Mouse (Mus musculus): Measurements from ENCODE around the gene Arfgap3. TPM values are rescaled to one million over a fixed set of nuclear protein-coding genes. Genes with fewer than 3 reads are reported as not detected.

The Arfgap3 gene
- polyA plus RNA-seq, 1 experiment from 2014 or later, result 57.0 TPM

DNA sequence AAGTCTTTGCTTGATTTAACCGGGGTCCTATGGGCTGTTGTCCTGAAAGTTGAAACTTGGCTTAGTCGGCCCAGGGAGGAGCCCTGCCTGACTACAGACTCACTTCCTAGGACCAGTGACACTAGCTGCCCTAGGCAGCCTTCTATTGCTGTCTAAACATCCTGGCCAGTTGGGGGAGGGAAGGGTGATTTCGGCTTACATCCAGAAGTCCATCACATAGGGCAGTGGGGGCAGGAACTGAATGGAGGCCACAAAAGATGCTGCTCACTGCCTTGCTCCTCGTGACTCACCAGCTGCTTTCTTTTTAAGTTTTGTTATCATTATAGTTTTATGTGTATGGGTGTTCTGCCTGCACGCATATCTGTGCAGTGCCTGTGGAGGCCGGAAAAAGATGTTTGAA, 56.9 kb downstream of the Arfgap3 start:
- no peak overlapping the region for H3K4me2 ChIP-seq (replicated peaks; ENCODE audit: low read depth)
- H3K36me3 ChIP-seq (ENCODE audit: control insufficient read depth, insufficient read depth, low read length), result 0 out of 2 replicates have a peak, but pooled peaks cover under 1% of the 10 kb centered on the region
- H3K9me3 ChIP-seq (ENCODE audit: control insufficient read depth, low read length), result no peaks in the 10 kb centered on the region
- ATAC-seq (ENCODE audit: low FRiP score, low TSS enrichment), result peak; percentile 36; the same call in 1 of the 2 replicates
- no peaks in the 10 kb centered on the region for H3K4me1 ChIP-seq (replicated peaks; ENCODE audit: control insufficient read depth, insufficient read depth)
- H3K27ac ChIP-seq (replicated peaks), result peak overlapping the region; percentile 67
- no peaks in the 10 kb centered on the region for H3K27me3 ChIP-seq (ENCODE audit: control insufficient read depth, insufficient read depth, low read length)
- H3K9ac ChIP-seq (ENCODE audit: low read length), result no peak overlapping the region
- 48% methylated on average over 6 of the region's 6 CpGs for WGBS
- no peak for DNase-seq (ENCODE audit: low spot score)
- TF ChIP-seq EP300 (optimal IDR thresholded peaks at IDR 0.05), result no peak
- no peak for TF ChIP-seq CTCF (IDR thresholded peaks at IDR 0.05; ENCODE audit: low read depth)
- H3K4me3 ChIP-seq (ENCODE audit: low read depth, low read length), result no peak overlapping the region

DNA sequence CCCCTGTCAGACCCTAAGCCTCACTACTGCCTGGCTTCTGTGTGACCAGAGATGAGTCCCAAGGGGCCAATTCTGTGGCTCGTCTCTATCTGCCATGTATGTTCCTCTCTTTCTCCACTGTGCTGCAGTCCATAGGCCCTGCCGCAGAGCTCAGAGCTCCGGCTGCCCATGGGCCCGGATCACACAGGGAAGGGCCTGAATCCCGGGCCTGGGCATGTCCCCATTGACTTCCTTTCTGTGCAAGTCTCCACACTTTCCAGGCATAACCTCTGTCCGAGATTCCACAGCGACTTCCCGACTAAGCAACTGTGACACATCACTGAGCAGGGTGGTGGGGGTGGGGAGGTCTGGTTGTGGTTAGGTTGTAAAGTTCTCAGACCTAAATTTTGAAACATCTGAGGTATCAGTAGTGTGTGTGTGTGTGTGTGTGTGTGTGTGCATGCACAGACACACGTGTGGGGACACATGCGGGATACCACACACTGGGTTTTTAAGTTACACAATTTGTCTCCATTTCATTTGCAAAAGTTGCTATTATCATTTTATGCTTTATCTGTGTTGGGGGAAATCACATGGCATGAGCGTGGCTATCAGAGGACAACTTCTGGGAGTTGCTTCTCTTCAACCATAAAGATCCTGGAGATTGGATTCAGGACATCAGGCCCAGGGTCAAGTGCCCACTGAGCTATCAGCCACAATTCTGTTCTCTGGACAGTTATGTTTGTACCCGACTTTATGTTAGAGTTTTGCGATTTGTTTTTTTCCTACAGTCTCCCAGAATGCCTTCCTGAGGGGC, 57.6 kb downstream of the Arfgap3 start:
- 74% methylated on average over 13 of the region's 13 CpGs for WGBS
- H3K36me3 ChIP-seq (ENCODE audit: control insufficient read depth, insufficient read depth, low read length), result no peaks in the 10 kb centered on the region
- no peak overlapping the region for H3K9ac ChIP-seq (ENCODE audit: low read length)
- H3K27ac ChIP-seq (replicated peaks), result peak overlapping the region; percentile 67
- ATAC-seq (ENCODE audit: low FRiP score, low TSS enrichment), result no peak
- TF ChIP-seq CTCF (IDR thresholded peaks at IDR 0.05; ENCODE audit: low read depth), result no peak
- TF ChIP-seq EP300 (optimal IDR thresholded peaks at IDR 0.05), result no peak
- H3K9me3 ChIP-seq (ENCODE audit: control insufficient read depth, low read length), result no peaks in the 10 kb centered on the region
- no peak overlapping the region for H3K4me3 ChIP-seq (ENCODE audit: low read depth, low read length)
- no peak overlapping the region for H3K4me2 ChIP-seq (replicated peaks; ENCODE audit: low read depth)
- no peaks in the 10 kb centered on the region for H3K4me1 ChIP-seq (replicated peaks; ENCODE audit: control insufficient read depth, insufficient read depth)
- no peak for DNase-seq (ENCODE audit: low spot score)
- H3K27me3 ChIP-seq (ENCODE audit: control insufficient read depth, insufficient read depth, low read length), result no peaks in the 10 kb centered on the region

DNA sequence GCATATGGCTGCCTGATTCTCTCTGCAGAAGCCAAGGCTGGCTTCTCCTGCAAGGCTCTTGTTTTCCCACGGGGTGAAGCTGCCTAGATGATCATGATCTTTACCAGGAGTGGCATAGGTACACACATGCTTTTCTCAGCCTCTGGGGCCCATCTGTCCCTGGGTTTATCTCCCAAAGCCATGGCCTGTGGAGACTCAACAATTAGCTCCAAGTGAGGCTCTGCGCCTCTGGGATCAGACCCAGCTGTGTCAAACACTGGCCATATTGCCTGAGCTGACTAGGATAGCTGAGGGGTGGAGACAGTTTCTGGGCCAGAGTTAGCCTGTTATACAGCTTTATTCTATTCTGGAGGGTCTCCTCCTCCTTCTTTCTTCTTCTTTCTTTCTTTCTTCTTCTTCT, 59.1 kb downstream of the Arfgap3 start:
- H3K9me3 ChIP-seq (ENCODE audit: control insufficient read depth, low read length), result no peaks in the 10 kb centered on the region
- no peak overlapping the region for H3K27ac ChIP-seq (replicated peaks)
- H3K9ac ChIP-seq (ENCODE audit: low read length), result no peak overlapping the region
- no peak overlapping the region for H3K4me3 ChIP-seq (ENCODE audit: low read depth, low read length)
- H3K4me1 ChIP-seq (replicated peaks; ENCODE audit: control insufficient read depth, insufficient read depth), result no peaks in the 10 kb centered on the region
- TF ChIP-seq CTCF (IDR thresholded peaks at IDR 0.05; ENCODE audit: low read depth) (no peak), EP300 (optimal IDR thresholded peaks at IDR 0.05) (no peak)
- no peak for DNase-seq (ENCODE audit: low spot score)
- no peak for ATAC-seq (ENCODE audit: low FRiP score, low TSS enrichment)
- WGBS, result 68% methylated on average over 2 of the region's 2 CpGs
- H3K4me2 ChIP-seq (replicated peaks; ENCODE audit: low read depth), result no peak overlapping the region
- H3K36me3 ChIP-seq (ENCODE audit: control insufficient read depth, insufficient read depth, low read length), result no peaks in the 10 kb centered on the region
- no peaks in the 10 kb centered on the region for H3K27me3 ChIP-seq (ENCODE audit: control insufficient read depth, insufficient read depth, low read length)

DNA sequence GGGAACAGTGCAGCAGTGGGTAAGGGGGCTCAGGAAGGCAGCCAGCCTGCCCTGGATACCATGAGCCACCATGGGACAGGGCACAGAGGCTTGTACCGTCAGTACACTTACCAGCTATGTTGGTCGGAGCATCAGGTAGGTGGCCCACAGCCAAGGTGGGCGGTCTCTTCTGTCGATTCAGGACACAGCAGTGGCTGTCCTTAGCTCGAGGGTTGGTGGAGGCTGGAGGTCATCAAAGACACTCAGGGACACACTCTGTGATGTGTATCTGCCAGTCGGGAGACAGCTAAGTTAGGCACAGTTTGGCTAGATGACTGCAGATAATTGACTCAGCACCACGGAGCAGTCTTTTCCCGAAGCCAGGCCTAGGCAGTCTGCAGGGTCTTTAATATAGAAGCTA, 65.2 kb downstream of the Arfgap3 start:
- Histone ChIP-seq H3K4me1 (replicated peaks; ENCODE audit: control insufficient read depth, insufficient read depth) (no peaks in the 10 kb centered on the region), H3K9ac (ENCODE audit: low read length) (no peak overlapping the region)
- 74% methylated on average over 8 of the region's 8 CpGs for WGBS

DNA sequence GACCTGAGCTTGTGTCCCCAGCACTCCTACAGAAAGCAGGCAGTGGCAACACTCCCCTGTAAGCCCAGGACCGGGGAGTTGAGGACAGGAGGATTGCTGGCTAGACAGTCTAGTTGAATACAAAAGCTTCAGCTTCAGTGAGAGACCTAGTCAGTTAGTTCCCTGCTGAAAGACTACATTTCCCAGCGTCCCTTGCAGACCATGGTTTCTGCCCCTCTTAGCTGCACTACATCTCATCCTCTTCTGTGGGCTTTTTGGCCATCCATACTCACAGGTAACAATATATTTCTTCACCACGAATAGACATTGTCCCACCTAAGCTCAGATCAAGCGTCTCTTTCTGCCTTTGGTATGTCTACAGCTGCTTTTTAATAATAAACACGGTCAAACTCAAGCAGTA, 67.7 kb downstream of the Arfgap3 start:
- H3K9me3 ChIP-seq (ENCODE audit: control insufficient read depth, low read length), result no peaks in the 10 kb centered on the region
- H3K36me3 ChIP-seq (ENCODE audit: control insufficient read depth, insufficient read depth, low read length), result no peaks in the 10 kb centered on the region
- H3K27ac ChIP-seq (replicated peaks), result peak overlapping the region; percentile 87; the same call in 1 of the 2 replicates
- TF ChIP-seq CTCF (IDR thresholded peaks at IDR 0.05; ENCODE audit: low read depth), result no peak
- TF ChIP-seq EP300 (optimal IDR thresholded peaks at IDR 0.05), result no peak
- H3K4me2 ChIP-seq (replicated peaks; ENCODE audit: low read depth), result no peak overlapping the region
- H3K27me3 ChIP-seq (ENCODE audit: control insufficient read depth, insufficient read depth, low read length), result no peaks in the 10 kb centered on the region
- H3K4me3 ChIP-seq (ENCODE audit: low read depth, low read length), result no peak overlapping the region
- no peak overlapping the region for H3K9ac ChIP-seq (ENCODE audit: low read length)
- H3K4me1 ChIP-seq (replicated peaks; ENCODE audit: control insufficient read depth, insufficient read depth), result no peaks in the 10 kb centered on the region
- WGBS, result 71% methylated on average over 5 of the region's 5 CpGs
- no peak for DNase-seq (ENCODE audit: low spot score)
- ATAC-seq (ENCODE audit: low FRiP score, low TSS enrichment), result no peak

More for the DNA sequence above, 65.2 kb downstream of the Arfgap3 start:
- TF ChIP-seq CTCF (IDR thresholded peaks at IDR 0.05; ENCODE audit: low read depth), result no peak
- no peak for TF ChIP-seq EP300 (optimal IDR thresholded peaks at IDR 0.05)
- Histone ChIP-seq H3K4me3 (ENCODE audit: low read depth, low read length) (no peak overlapping the region), H3K36me3 (ENCODE audit: control insufficient read depth, insufficient read depth, low read length) (no peaks in the 10 kb centered on the region), H3K27ac (replicated peaks) (no peak overlapping the region), H3K4me2 (replicated peaks; ENCODE audit: low read depth) (no peak overlapping the region), H3K27me3 (ENCODE audit: control insufficient read depth, insufficient read depth, low read length) (no peaks in the 10 kb centered on the region), H3K9me3 (ENCODE audit: control insufficient read depth, low read length) (no peaks in the 10 kb centered on the region)
- no peak; the same call in 1 of the 2 replicates for ATAC-seq (ENCODE audit: low FRiP score, low TSS enrichment)
- DNase-seq (ENCODE audit: low spot score), result no peak

DNA sequence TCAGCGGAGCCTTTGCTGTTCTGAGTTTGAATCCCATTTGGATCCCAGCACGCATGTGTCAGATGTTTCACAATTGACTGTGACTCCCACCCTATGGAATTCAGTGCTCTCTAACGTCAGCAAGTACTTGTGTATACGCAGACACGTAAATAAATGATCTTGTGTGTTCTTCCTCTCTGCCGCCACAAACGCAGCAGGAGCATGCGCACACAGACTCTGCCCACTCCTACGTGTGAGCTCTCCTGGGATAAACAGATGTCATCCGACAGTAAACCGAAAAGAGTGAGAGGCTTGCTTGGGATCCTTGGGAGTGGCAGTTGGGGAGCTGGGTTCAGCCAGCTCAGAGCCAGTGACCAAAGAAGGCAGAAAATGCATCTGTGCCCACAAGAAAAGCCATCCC, 68.7 kb downstream of the Arfgap3 start:
- DNase-seq (ENCODE audit: low spot score) (peak; percentile 29), ATAC-seq (ENCODE audit: low FRiP score, low TSS enrichment) (peak; percentile 77; the same call in 1 of the 2 replicates)
- Histone ChIP-seq H3K27ac (replicated peaks) (peak overlapping the region; percentile 87), H3K4me2 (replicated peaks; ENCODE audit: low read depth) (no peak overlapping the region), H3K4me3 (ENCODE audit: low read depth, low read length) (no peak overlapping the region), H3K9me3 (ENCODE audit: control insufficient read depth, low read length) (no peaks in the 10 kb centered on the region), H3K27me3 (ENCODE audit: control insufficient read depth, insufficient read depth, low read length) (no peaks in the 10 kb centered on the region), H3K36me3 (ENCODE audit: control insufficient read depth, insufficient read depth, low read length) (no peaks in the 10 kb centered on the region), H3K9ac (ENCODE audit: low read length) (no peak overlapping the region), H3K4me1 (replicated peaks; ENCODE audit: control insufficient read depth, insufficient read depth) (no peaks in the 10 kb centered on the region)
- 39% methylated on average over 11 of the region's 11 CpGs for WGBS
- no peak for TF ChIP-seq CTCF (IDR thresholded peaks at IDR 0.05; ENCODE audit: low read depth)
- TF ChIP-seq EP300 (optimal IDR thresholded peaks at IDR 0.05), result no peak
